Mouse (Mus musculus) lung, postnatal 0 days (tissue): ENCODE measurements around the gene Psmb7.
A peak's percentile ranks its signal among the peaks of the same experiment; 100 is the strongest.

Experiments
- CTCF ChIP-seq: IDR thresholded peaks from 2 replicates; pipeline ENCODE4 v1.5.1; 2016; ENCODE audit warnings: antibody characterized with exemption, mild to moderate bottlenecking
- EP300 ChIP-seq: IDR thresholded peaks from 2 replicates; pipeline ENCODE4 v1.6.1; 2016; ENCODE audit warnings: antibody characterized with exemption, mild to moderate bottlenecking, control low read depth

GRCm38 (mm10) chr2:38675366-38675969 lies 31.6 kb upstream of the Psmb7 start:
- peak; percentile 66 for TF ChIP-seq CTCF
- no peak for TF ChIP-seq EP300
